Mouse (Mus musculus) gastrocnemius, postnatal 14 days (tissue): ENCODE results near the gene Adssl1. TPM values are rescaled to one million over a fixed set of nuclear protein-coding genes. Genes with fewer than 3 reads are reported as not detected.

Experiments
- DNase-seq: peaks from one replicate; pipeline ENCODE4 v3.0.0; 2021; ENCODE audit warnings: mixed read lengths
- intact Hi-C: fragments of 180-260 bp; cut with DNase I; formaldehyde crosslinking; loops from one replicate; pipeline ENCODE4 v1.15.1; 2025; ENCODE audit warnings: low total_unique reads
- long read RNA-seq, 2 experiments: library from polyadenylated mRNA; stranded (forward); transcript quantifications; one replicate each; pipeline ENCODE4 v2.0.0; 2021
- total RNA-seq, 2 experiments: library from RNA; stranded (reverse); gene quantifications; 2 replicates each; pipeline ENCODE4 v1.2.3; 2021

Gene Adssl1
- total RNA-seq, result 100 to 1,000 TPM; 462 to 471 TPM
- long read RNA-seq, experiment 1, transcript Adssl1-201 (13 exons, 1,777 nt), result major isoform, 1,015 of 1,066 reads
- long read RNA-seq, experiment 1, partial matches to known transcripts, result 38 of 1,066 reads
- long read RNA-seq, experiment 1, other reads (novel, unspliced or antisense), result 13 of 1,066 reads
- long read RNA-seq, experiment 2, transcript Adssl1-201 (13 exons, 1,777 nt), result major isoform, 1,221 of 1,280 reads
- long read RNA-seq, experiment 2, partial matches to known transcripts, result 39 of 1,280 reads
- long read RNA-seq, experiment 2, other reads (novel, unspliced or antisense), result 19 of 1,280 reads

GRCm38 (mm10) chr12:112619686-112620353 is at the start of gene Adssl1:
Adssl1 (plus strand) TSS chr12:112620045.
- intact Hi-C loops, result no loop called here
- DNase-seq, result peak; percentile 82

DNA sequence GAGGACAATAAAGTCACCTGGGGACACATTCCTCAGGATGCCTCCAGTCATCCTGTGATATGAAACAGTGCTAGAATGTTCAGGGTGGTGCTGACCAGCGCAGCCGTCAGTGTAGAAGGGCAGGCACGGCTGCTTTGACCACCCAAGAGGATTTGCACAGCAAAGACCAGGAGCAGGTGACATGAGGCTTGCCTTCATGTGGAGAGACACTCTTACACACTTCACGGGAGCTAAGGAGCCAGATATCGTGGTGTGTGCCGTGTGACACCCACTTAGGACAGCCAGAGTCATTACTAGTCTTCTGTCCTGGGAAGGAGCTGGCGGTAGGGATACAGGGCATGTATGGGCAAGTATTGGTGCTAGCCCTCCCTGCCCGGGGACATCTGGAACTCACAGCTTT is 49.7 kb upstream of the Adssl1 start:
- no peak for DNase-seq
- intact Hi-C loops, result no loop called here

DNA sequence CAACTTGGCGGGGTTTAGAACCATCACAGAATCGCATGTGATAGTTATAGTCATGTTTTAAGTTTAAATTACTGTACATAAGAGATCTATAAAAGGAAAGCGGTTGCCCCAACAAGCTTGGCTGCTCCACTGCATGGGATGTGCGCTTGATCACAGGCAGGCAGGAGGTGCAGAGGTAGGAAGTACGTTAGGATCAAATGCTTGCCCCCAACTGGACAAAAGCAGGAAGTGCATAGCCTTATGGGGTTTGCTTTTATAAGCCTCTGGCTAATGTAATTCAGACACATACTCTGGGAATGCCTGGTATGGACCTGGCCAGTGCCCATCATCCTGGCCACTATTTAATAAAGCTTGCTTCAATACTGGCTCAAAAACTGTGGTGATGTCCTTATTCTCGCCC is 48.8 kb upstream of the Adssl1 start:
- intact Hi-C loops, result no loop called here
- DNase-seq, result no peak

DNA sequence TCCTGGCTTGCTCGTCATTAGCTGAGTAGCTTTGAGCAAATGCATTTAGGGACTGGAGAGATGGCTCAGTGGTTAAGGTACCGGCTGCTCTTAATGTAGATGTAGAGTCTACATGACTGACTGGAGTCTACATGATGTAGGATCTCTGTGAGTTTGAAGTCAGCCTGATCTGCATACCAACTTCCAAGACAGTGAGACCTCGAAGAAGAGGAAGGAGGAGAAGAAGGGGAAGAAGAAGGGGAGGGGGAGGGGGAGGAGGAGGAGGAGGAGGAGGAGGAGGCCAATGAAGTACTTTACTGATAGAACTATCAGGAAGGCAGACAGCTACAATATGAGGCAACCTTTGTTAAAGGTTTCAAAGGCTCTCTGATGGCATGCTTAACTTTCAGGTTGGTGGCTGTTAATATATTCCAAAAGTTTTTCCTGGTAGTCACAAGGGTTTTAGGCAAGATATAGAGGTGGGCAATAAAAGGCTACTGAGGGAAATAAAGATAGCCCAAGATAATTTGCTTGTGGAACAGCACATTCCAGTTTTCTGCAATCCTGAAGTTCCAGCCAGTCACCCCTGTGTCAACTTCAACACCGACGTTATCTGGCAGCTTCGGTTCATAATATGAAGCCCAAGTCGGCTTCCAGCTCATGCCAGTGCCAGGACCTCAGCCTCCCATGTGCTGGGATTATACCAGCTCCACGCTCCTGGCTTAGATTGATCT is 44.4 kb upstream of the Adssl1 start:
- DNase-seq, result no peak
- intact Hi-C loops, result no loop called here

GRCm38 (mm10) chr12:112576341-112576740 is 43.5 kb upstream of the Adssl1 start:
- intact Hi-C loops, result no loop called here
- DNase-seq, result peak; percentile 49

DNA sequence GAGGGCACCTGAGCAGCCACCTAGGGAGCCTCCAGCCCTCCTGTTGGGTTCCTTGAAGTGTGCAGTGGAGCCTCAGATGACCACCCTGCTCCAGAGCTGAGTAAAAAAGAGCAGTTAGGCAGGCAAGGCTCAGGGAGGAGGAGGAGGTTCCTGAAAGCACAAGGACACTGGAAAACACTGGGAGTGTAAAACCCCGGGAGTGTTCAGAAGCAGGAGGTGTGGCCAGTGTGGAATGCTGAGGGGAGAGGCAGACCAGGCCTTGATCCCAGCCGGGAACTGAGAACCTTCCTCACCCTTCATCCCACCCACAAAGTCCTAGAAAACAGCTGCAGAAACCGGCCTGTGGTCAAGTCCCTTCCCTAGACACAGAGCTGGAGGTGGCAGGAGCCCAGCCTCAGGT is 43.1 kb upstream of the Adssl1 start:
- intact Hi-C loops, result no loop called here
- DNase-seq, result no peak

DNA sequence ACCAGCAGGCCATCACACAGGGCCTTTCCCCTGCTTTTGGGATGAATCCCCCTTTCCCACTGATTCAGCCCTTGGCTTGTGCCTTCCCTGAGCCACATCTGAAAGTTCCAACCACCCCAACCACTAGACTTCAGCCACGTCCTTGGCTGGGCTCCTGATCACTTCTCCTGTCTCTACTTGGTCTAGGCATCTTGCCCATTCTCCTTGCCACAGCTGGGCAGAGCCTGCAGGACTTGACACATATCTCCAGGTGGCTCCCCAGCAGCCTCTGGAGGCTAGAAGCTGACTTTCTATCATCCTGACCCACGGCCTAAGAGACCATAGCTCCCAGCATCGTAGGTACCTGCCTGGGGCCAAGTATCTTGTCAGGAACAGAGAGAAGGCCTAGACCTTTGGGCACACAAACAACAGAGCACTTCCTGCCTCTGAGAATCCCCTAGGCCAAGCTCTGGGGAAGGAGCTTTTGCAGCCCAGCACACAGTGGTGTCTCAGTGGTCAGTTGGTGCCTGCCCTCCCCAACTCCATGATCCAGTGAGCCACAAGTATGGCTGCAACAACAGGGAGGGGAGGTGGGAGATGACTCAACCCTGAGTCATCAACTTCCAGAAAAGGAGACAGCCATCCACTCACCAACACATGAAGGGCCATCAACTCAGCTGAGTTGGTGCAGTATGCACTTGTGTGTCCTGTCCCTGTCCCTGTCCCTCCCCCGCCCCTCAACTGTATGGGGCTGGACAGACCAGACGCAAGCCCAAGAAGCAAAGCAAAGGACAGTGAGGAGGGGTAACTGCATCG is 41.4 kb upstream of the Adssl1 start:
- DNase-seq, result no peak
- intact Hi-C loops, result no loop called here

GRCm38 (mm10) chr12:112579430-112579829 is 40.4 kb upstream of the Adssl1 start:
- intact Hi-C loops, result no loop called here
- no peak for DNase-seq

GRCm38 (mm10) chr12:112579926-112580325 is 39.9 kb upstream of the Adssl1 start:
- intact Hi-C loops, result no loop called here
- no peak for DNase-seq

DNA sequence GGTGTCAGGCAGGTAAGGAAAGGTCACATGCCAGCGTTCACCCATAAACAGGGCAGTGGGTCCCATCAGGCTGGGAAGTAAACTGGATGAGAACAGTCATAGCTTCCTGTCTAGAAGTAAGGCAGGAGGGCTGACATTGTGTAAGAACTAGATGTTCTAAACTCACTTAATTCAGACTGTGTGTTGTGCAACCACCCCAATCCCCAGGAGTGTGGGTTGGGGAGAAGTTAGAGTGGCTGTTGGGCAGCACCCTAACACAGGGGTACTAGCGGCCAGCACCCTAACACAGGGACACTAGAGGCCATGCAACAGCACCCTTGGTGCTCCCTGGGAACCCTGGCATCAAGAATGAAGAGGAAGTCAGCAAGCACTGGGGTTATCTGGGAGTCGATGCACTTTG is 38.7 kb upstream of the Adssl1 start:
- intact Hi-C loops, result no loop called here
- DNase-seq, result no peak

DNA sequence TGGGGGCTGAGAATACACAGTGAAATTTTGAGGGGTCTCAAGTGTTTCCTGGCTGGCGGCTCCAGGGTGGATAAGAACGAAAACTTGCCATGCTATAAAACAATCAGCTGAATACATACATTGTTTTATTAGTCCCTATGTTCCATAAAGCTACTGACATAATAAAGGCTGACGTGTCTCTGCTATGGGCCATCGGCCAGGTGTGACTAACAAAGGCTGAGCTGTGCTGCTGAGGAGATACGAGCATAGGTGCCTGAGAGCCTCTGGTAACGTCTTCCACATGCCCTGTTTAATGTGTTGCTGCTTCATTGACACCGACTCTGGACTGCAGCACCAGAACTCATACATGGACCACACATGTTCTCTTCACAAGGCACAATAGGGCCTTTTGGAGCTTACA is 34.9 kb upstream of the Adssl1 start:
- intact Hi-C loops, result no loop called here

DNA sequence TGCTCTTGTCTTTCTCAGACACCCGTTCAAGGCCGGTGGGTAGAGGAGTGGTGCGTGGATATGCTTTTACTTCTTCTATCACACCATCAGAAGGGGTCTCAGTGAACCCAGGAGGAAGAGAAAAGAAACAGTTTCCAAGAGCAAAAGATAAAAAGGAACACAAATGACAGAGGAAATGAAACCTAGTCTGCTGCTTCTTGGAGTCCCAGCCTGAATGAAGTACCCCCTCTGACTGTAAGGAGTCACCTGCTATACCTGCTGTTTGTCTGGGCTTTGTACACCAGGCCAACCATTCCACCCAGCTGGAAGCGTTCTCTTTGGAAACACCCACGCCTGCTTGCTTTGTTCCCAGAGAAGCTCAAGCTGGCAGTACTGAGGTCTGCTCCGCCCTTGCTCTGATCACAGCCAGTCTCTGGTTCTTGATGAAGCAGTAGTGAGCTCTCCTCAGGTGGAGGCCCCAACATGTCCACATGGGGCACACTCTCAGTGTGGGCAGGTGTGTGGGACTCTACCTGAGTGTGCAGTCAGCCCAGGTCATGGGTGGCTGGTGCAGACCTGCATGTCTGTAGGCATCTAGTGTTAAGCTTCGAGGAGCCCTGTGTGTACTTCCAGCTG is 33.8 kb upstream of the Adssl1 start:
- intact Hi-C loops, result no loop called here
- DNase-seq, result no peak

More for the DNA sequence above, 34.9 kb upstream of the Adssl1 start:
- DNase-seq, result no peak

- peak; percentile 65 for DNase-seq
- intact Hi-C loops, result no loop called here
Measured at GRCm38 (mm10) chr12:112587125-112588124, 32.4 kb upstream of the Adssl1 start.

DNA sequence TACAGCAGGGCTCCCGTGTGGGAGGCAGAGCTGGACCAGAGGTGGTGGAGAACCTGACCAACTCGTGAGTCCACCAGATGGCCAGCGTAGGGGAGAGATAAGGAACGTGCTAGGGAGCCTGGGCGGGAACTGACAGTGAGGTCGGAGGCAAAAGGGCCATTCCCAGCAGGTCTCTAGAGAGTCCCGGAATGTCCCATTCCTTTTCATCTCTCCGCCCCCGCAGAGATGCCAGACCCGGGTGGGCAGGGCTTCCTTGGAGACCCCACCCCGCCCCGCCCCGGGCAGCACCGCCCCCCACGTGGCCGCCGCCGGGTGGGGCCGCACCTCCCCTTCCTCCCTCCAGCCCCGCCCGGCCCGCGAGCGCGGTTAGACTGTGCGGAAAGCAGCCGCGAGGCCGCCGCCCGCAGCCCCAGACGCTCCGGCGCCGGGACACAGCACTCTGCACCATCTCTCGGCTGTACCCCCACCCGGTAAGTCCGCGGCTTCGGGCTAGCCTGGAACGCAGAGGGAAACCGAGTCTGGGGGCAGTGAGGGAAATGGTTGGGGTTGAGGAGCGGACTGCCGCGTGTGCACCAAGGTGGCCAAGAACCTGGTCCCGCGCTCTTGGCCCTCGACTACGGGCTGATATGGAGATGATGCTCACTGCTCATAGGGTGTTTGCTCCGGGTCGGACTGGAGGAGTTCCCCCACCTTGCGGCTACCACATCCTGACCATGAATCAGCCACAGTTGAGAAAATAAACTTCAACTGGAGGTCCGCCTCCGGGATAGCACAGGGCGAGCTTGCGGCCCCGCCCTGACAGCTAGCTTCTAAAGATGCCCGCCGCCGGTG is 31.2 kb upstream of the Adssl1 start, which contains the start of gene Inf2:
Gene Inf2 (plus strand): TSS at position 359 of the 831 bp plus-strand sequence.
- DNase-seq, result peak; percentile 84
- intact Hi-C loops, result no loop called here

GRCm38 (mm10) chr12:112589491-112590191 is 30.2 kb upstream of the Adssl1 start:
- no peak for DNase-seq
- intact Hi-C loops, result no loop called here

GRCm38 (mm10) chr12:112590566-112591239 is 29.1 kb upstream of the Adssl1 start:
- no peak for DNase-seq
- intact Hi-C loops, result no loop called here
